Mouse (Mus musculus) G1E (cell line): Measurements from ENCODE around the gene Fam89a. TPM values are rescaled to one million over a fixed set of nuclear protein-coding genes. Genes with fewer than 3 reads are reported as not detected.
A peak's percentile ranks its signal among the peaks of the same experiment; 100 is the strongest.

Experiments used
- ATAC-seq: 2 replicates; pipeline ENCODE4 v1.8.0; 2016; ENCODE audit warnings: mild to moderate bottlenecking; ENCODE audit not compliant: insufficient number of reproducible peaks, poor library complexity, low FRiP score, severe bottlenecking; ENCODE audit errors: extremely low read depth
- DNase-seq: peaks from one replicate; pipeline ENCODE4 v3.0.0; 2012; ENCODE audit warnings: low spot score
- H3K27me3 ChIP-seq: 2 replicates; pipeline ENCODE4 v1.6.1; 2012; ENCODE audit warnings: mild to moderate bottlenecking, low read length, inconsistent platforms; ENCODE audit not compliant: insufficient read depth
- H3K36me3 ChIP-seq: replicated peaks from 2 replicates; pipeline ENCODE3; 2012; ENCODE audit warnings: mild to moderate bottlenecking, inconsistent platforms
- H3K4me1 ChIP-seq: 2 replicates; pipeline ENCODE4 v1.6.1; 2012; ENCODE audit warnings: low read depth, low read length, inconsistent platforms, mixed read lengths; ENCODE audit not compliant: insufficient read depth
- H3K4me3 ChIP-seq: 2 replicates; pipeline ENCODE4 v1.5.1; 2012; ENCODE audit warnings: low read depth, mild to moderate bottlenecking, inconsistent platforms, low read length, moderate library complexity, mixed read lengths
- H3K9me3 ChIP-seq: replicated peaks from 2 replicates; pipeline ENCODE4 v1.6.1; 2012; ENCODE audit warnings: inconsistent platforms
- CTCF ChIP-seq: IDR thresholded peaks from 2 replicates; pipeline ENCODE4 v1.5.1; 2012; ENCODE audit warnings: low read depth, low read length, inconsistent platforms, mixed read lengths
- GATA1 ChIP-seq: IDR thresholded peaks from 2 replicates; pipeline ENCODE4 v1.6.1; 2012; ENCODE audit warnings: borderline replicate concordance, low read length, inconsistent platforms, mixed read lengths
- GATA2 ChIP-seq: IDR thresholded peaks from 2 replicates; pipeline ENCODE4 v1.6.1; 2012; ENCODE audit warnings: low read depth, low read length, inconsistent platforms, borderline replicate concordance
- POLR2AphosphoS5 ChIP-seq: IDR thresholded peaks from 2 replicates; pipeline ENCODE4 v1.6.1; 2012; ENCODE audit warnings: low read depth, low read length, inconsistent platforms; ENCODE audit not compliant: insufficient replicate concordance
- TAL1 ChIP-seq: conservative IDR thresholded peaks from 2 replicates; pipeline ENCODE4 v1.6.1; 2012; ENCODE audit warnings: low read depth, low read length, inconsistent platforms, mixed read lengths
- polyA plus RNA-seq: library from polyadenylated mRNA; stranded (reverse); fragments of >175 nt; gene quantifications from 2 replicates; pipeline ENCODE4 v1.2.3, GENCODE M21; 2012
- total RNA-seq, 2 experiments: library from RNA; stranded (forward) in 1 of 2; stranded (reverse) in 1 of 2; fragments of 200-1000 nt in 1 of 2; fragments of >200 nt in 1 of 2; fragmentation: Nextera tagmentation in 1 of 2; gene quantifications; 2 replicates each; pipeline ENCODE4 v1.2.3; 2014 to 2017

Gene Fam89a
- total and polyA plus RNA-seq, 3 experiments = not detected

- Histone ChIP-seq H3K9me3 (peaks cover 40% of the 10 kb centered on the region), H3K4me3 (peak within 1 kb of the TSS; percentile 27; the same call in 1 of the 2 replicates), H3K4me1 (no peaks in the 10 kb centered on the region), H3K27me3 (no peaks in the 10 kb centered on the region; the same call in 1 of the 2 replicates), H3K36me3 (no peaks in the 10 kb centered on the region)
- DNase-seq (no peak), ATAC-seq (no peak)
- TF ChIP-seq POLR2AphosphoS5 (no peak), GATA1 (no peak)
Measured at GRCm38 (mm10) chr8:124792708-124793107, 41.1 kb upstream of the Fam89a start, which contains the start of gene Trim67. Gene Trim67 (plus strand): TSS chr8:124793092.

GRCm38 (mm10) chr8:124792186-124792585 is 40.6 kb upstream of the Fam89a start:
- Histone ChIP-seq H3K36me3 (no peaks in the 10 kb centered on the region), H3K4me1 (no peaks in the 10 kb centered on the region), H3K9me3 (peaks cover 40% of the 10 kb centered on the region), H3K4me3 (0 out of 2 replicates have a peak overlapping the region, but pooled peaks have one; percentile 9), H3K27me3 (no peaks in the 10 kb centered on the region; the same call in 1 of the 2 replicates)
- no peak for DNase-seq
- TF ChIP-seq POLR2AphosphoS5 = no peak
- TF ChIP-seq GATA1 = no peak
- no peak for TF ChIP-seq GATA2
- no peak for TF ChIP-seq CTCF
- no peak for TF ChIP-seq TAL1
- no peak for ATAC-seq

GRCm38 (mm10) chr8:124791751-124792150 is 40.1 kb upstream of the Fam89a start:
- no peak for DNase-seq
- Histone ChIP-seq H3K4me3 (no peak overlapping the region), H3K4me1 (no peaks in the 10 kb centered on the region), H3K9me3 (peaks cover 40% of the 10 kb centered on the region), H3K27me3 (no peaks in the 10 kb centered on the region; the same call in 1 of the 2 replicates), H3K36me3 (no peaks in the 10 kb centered on the region)
- no peak for TF ChIP-seq POLR2AphosphoS5
- no peak for TF ChIP-seq GATA2
- TF ChIP-seq GATA1 = no peak
- no peak for TF ChIP-seq TAL1
- no peak for TF ChIP-seq CTCF
- ATAC-seq = no peak

- ATAC-seq = no peak
Measured at GRCm38 (mm10) chr8:124790676-124791075, 39.0 kb upstream of the Fam89a start.

GRCm38 (mm10) chr8:124784613-124785012 is 33.0 kb upstream of the Fam89a start:
- no peaks in the 10 kb centered on the region for H3K4me1 ChIP-seq
- H3K36me3 ChIP-seq = no peaks in the 10 kb centered on the region
- no peak overlapping the region for H3K4me3 ChIP-seq
- H3K27me3 ChIP-seq = no peaks in the 10 kb centered on the region
- DNase-seq = no peak
- TF ChIP-seq POLR2AphosphoS5 (no peak), TAL1 (no peak), GATA1 (no peak), CTCF (no peak), GATA2 (no peak)
- H3K9me3 ChIP-seq = 0 out of 2 replicates have a peak, but pooled peaks cover 2% of the 10 kb centered on the region
- no peak for ATAC-seq

More at GRCm38 (mm10) chr8:124790676-124791075, 39.0 kb upstream of the Fam89a start:
- peaks cover 42% of the 10 kb centered on the region for H3K9me3 ChIP-seq
- no peak for DNase-seq
- H3K36me3 ChIP-seq = no peaks in the 10 kb centered on the region
- H3K27me3 ChIP-seq = no peaks in the 10 kb centered on the region; the same call in 1 of the 2 replicates
- no peak for TF ChIP-seq TAL1
- TF ChIP-seq GATA1 = no peak
- TF ChIP-seq CTCF = no peak
- TF ChIP-seq GATA2 = no peak
- no peak for TF ChIP-seq POLR2AphosphoS5
- no peaks in the 10 kb centered on the region for H3K4me1 ChIP-seq
- no peak overlapping the region for H3K4me3 ChIP-seq

- Histone ChIP-seq H3K9me3 (0 out of 2 replicates have a peak, but pooled peaks cover 2% of the 10 kb centered on the region), H3K4me3 (no peak overlapping the region), H3K4me1 (no peaks in the 10 kb centered on the region), H3K27me3 (no peaks in the 10 kb centered on the region), H3K36me3 (no peaks in the 10 kb centered on the region)
- no peak for ATAC-seq
- no peak for TF ChIP-seq GATA2
- TF ChIP-seq TAL1 = no peak
- no peak for TF ChIP-seq POLR2AphosphoS5
- TF ChIP-seq GATA1 = no peak
- no peak for TF ChIP-seq CTCF
- no peak for DNase-seq
Measured at GRCm38 (mm10) chr8:124783228-124783627, 31.6 kb upstream of the Fam89a start.

GRCm38 (mm10) chr8:124782431-124782830 is 30.8 kb upstream of the Fam89a start:
- DNase-seq (no peak), ATAC-seq (no peak)
- H3K27me3 ChIP-seq = no peaks in the 10 kb centered on the region
- TF ChIP-seq GATA1 = no peak
- no peak for TF ChIP-seq TAL1
- no peak for TF ChIP-seq GATA2
- TF ChIP-seq POLR2AphosphoS5 = no peak
- TF ChIP-seq CTCF = no peak
- no peaks in the 10 kb centered on the region for H3K4me1 ChIP-seq
- H3K9me3 ChIP-seq = 0 out of 2 replicates have a peak, but pooled peaks cover 2% of the 10 kb centered on the region
- no peak overlapping the region for H3K4me3 ChIP-seq
- no peaks in the 10 kb centered on the region for H3K36me3 ChIP-seq
